Mouse (Mus musculus): ENCODE data around the gene Arsg. TPM values are rescaled to one million over a fixed set of nuclear protein-coding genes. Genes with fewer than 3 reads are reported as not detected.

Gene Arsg
- total and polyA plus RNA-seq, 2 experiments from 2014 or later = 6.0 to 6.6 TPM

DNA sequence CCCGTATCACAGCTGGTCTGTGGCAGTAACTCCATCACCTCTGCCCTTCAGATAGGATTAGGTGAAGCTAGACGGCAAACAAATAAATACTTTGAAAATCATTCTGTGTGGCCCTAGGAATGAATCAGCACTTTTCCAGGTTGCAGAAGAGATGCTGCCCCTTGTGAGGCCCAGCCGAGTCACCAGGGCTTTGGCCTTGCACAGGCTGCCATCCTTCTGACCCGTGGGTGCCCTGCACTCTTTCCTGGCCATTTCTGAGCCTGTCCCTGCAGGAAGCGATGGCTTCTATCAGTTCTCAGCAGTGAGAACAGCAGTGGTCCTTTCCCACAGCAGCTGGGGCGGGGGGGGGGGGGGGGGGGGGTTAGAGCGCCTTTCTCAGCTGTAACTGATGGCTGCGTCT is 36.3 kb upstream of the Arsg start:
- Histone ChIP-seq H3K4me2 (ENCODE audit: low read depth, low read length, poor library complexity, severe bottlenecking) (no peak overlapping the region), H3K4me1 (ENCODE audit: insufficient read depth, low read length) (0 out of 2 replicates have a peak, but pooled peaks cover 2% of the 10 kb centered on the region), H3K9me3 (ENCODE audit: low read length) (no peaks in the 10 kb centered on the region), H3K27me3 (ENCODE audit: insufficient read depth, low read length) (no peaks in the 10 kb centered on the region), H3K9ac (replicated peaks; ENCODE audit: low read length, poor library complexity, severe bottlenecking) (no peak overlapping the region), H3K27ac (ENCODE audit: low read depth, low read length) (no peak overlapping the region), H3K36me3 (ENCODE audit: insufficient read depth, low read length) (peaks cover 44% of the 10 kb centered on the region), H3K4me3 (ENCODE audit: low read depth, low read length) (no peak overlapping the region)
- DNase-seq (ENCODE audit: low spot score) (no peak), ATAC-seq (ENCODE audit: low FRiP score) (no peak)
- TF ChIP-seq CTCF (IDR thresholded peaks at IDR 0.05) = no peak
- WGBS = 69% methylated on average over 7 of the region's 8 CpGs

DNA sequence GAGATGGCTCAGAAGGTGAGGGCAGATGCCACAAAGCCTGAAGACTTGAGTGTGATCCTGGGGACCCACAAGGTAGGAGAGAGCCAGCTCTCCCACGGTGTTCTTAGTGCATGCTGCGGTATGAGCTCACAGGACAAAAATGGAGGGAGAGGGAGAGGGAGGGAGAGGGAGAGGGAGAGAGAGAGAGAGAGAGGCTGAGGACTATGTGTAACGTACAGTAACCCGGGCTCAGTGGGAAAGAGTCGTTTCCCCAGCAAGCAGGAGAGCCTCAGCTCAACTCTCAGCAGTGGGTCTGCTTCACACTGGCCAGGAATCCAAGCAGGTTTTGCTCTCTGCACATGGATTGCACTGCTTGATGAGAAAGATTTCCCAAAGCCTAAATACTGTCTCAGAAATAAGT is 34.0 kb upstream of the Arsg start:
- Histone ChIP-seq H3K9me3 (ENCODE audit: low read length) (no peaks in the 10 kb centered on the region), H3K36me3 (ENCODE audit: insufficient read depth, low read length) (peaks cover 36% of the 10 kb centered on the region), H3K4me2 (ENCODE audit: low read depth, low read length, poor library complexity, severe bottlenecking) (peak overlapping the region; percentile 74; the same call in 1 of the 2 replicates), H3K27me3 (ENCODE audit: insufficient read depth, low read length) (no peaks in the 10 kb centered on the region), H3K4me1 (ENCODE audit: insufficient read depth, low read length) (0 out of 2 replicates have a peak, but pooled peaks cover 2% of the 10 kb centered on the region), H3K27ac (ENCODE audit: low read depth, low read length) (no peak overlapping the region), H3K4me3 (ENCODE audit: low read depth, low read length) (no peak overlapping the region), H3K9ac (replicated peaks; ENCODE audit: low read length, poor library complexity, severe bottlenecking) (peak overlapping the region; percentile 48; the same call in 1 of the 2 replicates)
- TF ChIP-seq CTCF (IDR thresholded peaks at IDR 0.05) = no peak
- WGBS = 13% methylated on average over 5 of the region's 5 CpGs
- ATAC-seq (ENCODE audit: low FRiP score) (no peak), DNase-seq (ENCODE audit: low spot score) (no peak)

DNA sequence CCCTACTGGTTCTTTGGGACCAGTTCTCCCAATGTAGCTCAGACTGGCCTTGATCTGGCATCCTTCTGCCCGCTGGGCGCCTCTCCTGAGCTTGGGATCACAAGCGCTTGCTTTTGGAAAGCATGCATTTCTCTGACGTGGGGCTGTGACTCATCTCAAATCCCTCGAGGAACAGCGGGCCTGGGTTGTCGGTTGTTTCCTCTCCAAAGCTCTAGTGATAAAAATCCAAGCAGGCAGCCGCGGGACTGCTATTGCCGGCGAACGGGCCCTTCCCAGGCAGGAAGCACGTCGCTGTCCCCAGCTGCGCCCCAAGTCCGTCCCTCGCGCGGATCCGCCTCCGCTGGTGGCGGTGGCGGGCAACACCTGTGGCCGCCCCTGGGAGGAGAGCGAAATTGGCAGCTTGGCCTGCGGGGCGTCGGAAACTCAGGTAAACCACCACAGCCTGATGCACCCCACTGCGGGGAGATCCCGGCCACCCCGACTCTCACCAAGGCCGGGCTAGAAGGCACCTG is 33.3 kb upstream of the Arsg start:
- no peak for TF ChIP-seq CTCF (IDR thresholded peaks at IDR 0.05)
- H3K4me3 ChIP-seq (ENCODE audit: low read depth, low read length) = peak overlapping the region; percentile 41
- H3K27me3 ChIP-seq (ENCODE audit: insufficient read depth, low read length) = no peaks in the 10 kb centered on the region
- H3K36me3 ChIP-seq (ENCODE audit: insufficient read depth, low read length) = peaks cover 31% of the 10 kb centered on the region
- 2% methylated on average over 32 of the region's 32 CpGs for WGBS
- H3K4me2 ChIP-seq (ENCODE audit: low read depth, low read length, poor library complexity, severe bottlenecking) = peak overlapping the region; percentile 74
- ATAC-seq (ENCODE audit: low FRiP score) (peak; percentile 60), DNase-seq (ENCODE audit: low spot score) (peak; percentile 69)
- H3K27ac ChIP-seq (ENCODE audit: low read depth, low read length) = 0 out of 2 replicates have a peak overlapping the region, but pooled peaks have one; percentile 4
- H3K4me1 ChIP-seq (ENCODE audit: insufficient read depth, low read length) = 0 out of 2 replicates have a peak, but pooled peaks cover 2% of the 10 kb centered on the region
- peak overlapping the region; percentile 48 for H3K9ac ChIP-seq (replicated peaks; ENCODE audit: low read length, poor library complexity, severe bottlenecking)
- no peaks in the 10 kb centered on the region for H3K9me3 ChIP-seq (ENCODE audit: low read length)

DNA sequence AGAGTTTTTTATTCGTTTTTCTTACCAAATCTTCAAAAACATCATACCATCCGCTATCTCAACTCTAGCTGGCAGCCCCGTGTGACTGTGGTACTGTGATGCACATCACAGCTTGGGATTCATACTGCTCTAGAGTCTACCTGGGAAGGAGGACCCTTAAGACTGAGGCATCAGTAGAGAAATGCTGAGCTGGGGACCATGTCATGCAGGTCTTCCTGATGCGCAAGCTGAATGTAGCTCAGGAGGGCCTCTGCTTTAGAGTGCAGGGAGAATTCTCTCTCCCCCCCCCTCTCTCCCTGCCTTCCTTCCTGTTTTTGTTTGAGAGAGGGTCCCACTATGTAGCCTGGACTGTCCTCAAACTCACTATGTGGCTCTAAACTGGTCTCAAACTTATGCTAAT is 32.5 kb upstream of the Arsg start:
- ATAC-seq (ENCODE audit: low FRiP score) (no peak), DNase-seq (ENCODE audit: low spot score) (no peak)
- H3K27me3 ChIP-seq (ENCODE audit: insufficient read depth, low read length) = no peaks in the 10 kb centered on the region
- peak overlapping the region; percentile 74 for H3K4me2 ChIP-seq (ENCODE audit: low read depth, low read length, poor library complexity, severe bottlenecking)
- no peak overlapping the region for H3K27ac ChIP-seq (ENCODE audit: low read depth, low read length)
- no peaks in the 10 kb centered on the region for H3K9me3 ChIP-seq (ENCODE audit: low read length)
- 68% methylated on average over 4 of the region's 4 CpGs for WGBS
- peak overlapping the region; percentile 41; the same call in 1 of the 2 replicates for H3K4me3 ChIP-seq (ENCODE audit: low read depth, low read length)
- H3K36me3 ChIP-seq (ENCODE audit: insufficient read depth, low read length) = peaks cover 23% of the 10 kb centered on the region
- H3K9ac ChIP-seq (replicated peaks; ENCODE audit: low read length, poor library complexity, severe bottlenecking) = no peak overlapping the region
- 0 out of 2 replicates have a peak, but pooled peaks cover 2% of the 10 kb centered on the region for H3K4me1 ChIP-seq (ENCODE audit: insufficient read depth, low read length)
- TF ChIP-seq CTCF (IDR thresholded peaks at IDR 0.05) = no peak

DNA sequence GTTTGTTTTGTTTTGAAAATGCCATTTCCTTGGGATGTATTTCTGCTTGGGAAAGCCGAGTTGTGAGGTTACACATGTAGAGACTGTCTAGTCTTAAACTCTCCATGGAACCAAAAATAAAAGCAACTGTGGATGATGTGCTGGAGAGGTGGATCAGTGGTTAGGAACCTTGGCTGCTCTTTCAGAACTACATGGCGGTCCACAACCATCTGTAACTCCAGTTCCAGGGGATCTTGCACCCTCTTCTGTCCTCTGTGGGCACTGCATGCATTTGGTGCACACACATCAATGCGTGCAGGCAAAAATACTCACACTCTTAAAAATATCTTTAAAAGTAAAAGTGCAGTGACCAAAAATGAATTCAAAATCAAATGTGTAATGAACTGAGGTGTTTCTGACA is 32.1 kb upstream of the Arsg start:
- peak; percentile 72 for TF ChIP-seq CTCF (IDR thresholded peaks at IDR 0.05)
- H3K9me3 ChIP-seq (ENCODE audit: low read length) = no peaks in the 10 kb centered on the region
- WGBS = 57% methylated on average over 3 of the region's 3 CpGs
- DNase-seq (ENCODE audit: low spot score) (peak; percentile 46), ATAC-seq (ENCODE audit: low FRiP score) (no peak)
- H3K27ac ChIP-seq (ENCODE audit: low read depth, low read length) = no peak overlapping the region
- H3K36me3 ChIP-seq (ENCODE audit: insufficient read depth, low read length) = peaks cover 18% of the 10 kb centered on the region
- H3K4me2 ChIP-seq (ENCODE audit: low read depth, low read length, poor library complexity, severe bottlenecking) = no peak overlapping the region
- 0 out of 2 replicates have a peak, but pooled peaks cover 2% of the 10 kb centered on the region for H3K4me1 ChIP-seq (ENCODE audit: insufficient read depth, low read length)
- no peaks in the 10 kb centered on the region for H3K27me3 ChIP-seq (ENCODE audit: insufficient read depth, low read length)
- no peak overlapping the region for H3K4me3 ChIP-seq (ENCODE audit: low read depth, low read length)
- H3K9ac ChIP-seq (replicated peaks; ENCODE audit: low read length, poor library complexity, severe bottlenecking) = no peak overlapping the region

DNA sequence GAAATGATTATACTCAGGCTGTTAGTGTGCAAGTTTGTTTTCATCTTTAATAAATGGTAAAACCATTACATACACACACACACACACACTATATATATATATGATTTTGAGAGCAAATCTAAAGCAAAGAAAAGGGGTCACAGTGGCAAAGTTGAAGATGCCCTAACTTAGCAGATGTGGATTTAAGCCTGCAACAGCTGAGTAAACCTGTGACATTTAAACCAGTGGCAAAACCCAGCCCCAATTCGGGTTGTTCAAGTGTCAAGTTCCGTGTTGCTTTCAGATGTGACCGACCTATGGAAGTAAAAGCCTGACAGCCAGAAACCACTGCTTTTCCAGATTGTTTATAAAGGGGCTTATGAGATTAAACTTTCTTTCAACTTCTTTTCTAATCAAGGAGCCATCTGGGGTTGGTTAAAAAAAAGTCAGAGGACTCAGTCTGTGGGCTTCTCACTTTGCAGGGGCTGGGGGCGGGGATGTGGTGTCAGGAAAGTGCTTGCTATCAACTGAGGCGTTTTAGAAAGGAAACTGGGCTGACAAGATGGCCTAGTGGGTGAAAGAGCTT is 30.9 kb upstream of the Arsg start:
- TF ChIP-seq CTCF (IDR thresholded peaks at IDR 0.05) = no peak
- WGBS = 66% methylated on average over 5 of the region's 5 CpGs
- Histone ChIP-seq H3K27me3 (ENCODE audit: insufficient read depth, low read length) (no peaks in the 10 kb centered on the region), H3K36me3 (ENCODE audit: insufficient read depth, low read length) (0 out of 2 replicates have a peak, but pooled peaks cover 7% of the 10 kb centered on the region), H3K4me3 (ENCODE audit: low read depth, low read length) (no peak overlapping the region), H3K4me2 (ENCODE audit: low read depth, low read length, poor library complexity, severe bottlenecking) (no peak overlapping the region), H3K4me1 (ENCODE audit: insufficient read depth, low read length) (0 out of 2 replicates have a peak, but pooled peaks cover 2% of the 10 kb centered on the region), H3K27ac (ENCODE audit: low read depth, low read length) (no peak overlapping the region), H3K9ac (replicated peaks; ENCODE audit: low read length, poor library complexity, severe bottlenecking) (no peak overlapping the region), H3K9me3 (ENCODE audit: low read length) (no peaks in the 10 kb centered on the region)
- ATAC-seq (ENCODE audit: low FRiP score) (no peak), DNase-seq (ENCODE audit: low spot score) (no peak)
